In the genomic region with DNA sequence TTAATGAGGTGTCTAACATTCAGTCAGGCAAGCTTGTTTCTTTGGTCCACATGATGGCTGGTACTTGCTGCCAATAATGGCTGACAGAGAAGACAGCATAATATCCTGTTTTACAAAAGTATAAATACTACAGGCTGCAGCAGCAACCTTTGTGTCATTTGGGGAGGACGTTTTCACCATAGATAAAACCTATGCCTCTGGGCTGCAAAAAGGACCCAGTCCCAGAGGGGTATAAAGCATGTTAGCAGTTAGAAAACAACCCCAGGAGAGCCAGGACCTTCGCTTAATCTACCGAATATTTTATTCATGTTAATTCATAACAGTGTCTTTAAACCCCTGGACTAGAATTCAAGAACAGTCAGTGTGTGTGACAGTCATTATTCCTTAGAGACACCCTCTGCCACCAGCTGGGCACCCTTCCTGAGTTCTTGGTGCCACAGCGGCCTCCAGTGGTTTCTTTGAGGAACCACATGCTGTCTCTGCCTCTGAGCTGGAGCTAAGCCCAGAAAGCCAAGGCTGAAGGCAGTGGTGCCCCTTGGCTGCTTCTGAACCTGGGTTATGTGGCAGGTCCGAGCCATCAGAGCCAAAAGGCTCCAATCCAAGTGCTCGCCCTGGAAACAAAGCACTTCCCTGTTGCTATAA, we compare ENCODE assay signal across 8 mouse cellular contexts. TPM values are rescaled to one million over a fixed set of nuclear protein-coding genes. Genes with fewer than 3 reads are reported as not detected.
A peak's percentile ranks its signal among the peaks of the same experiment; 100 is the strongest.
DNase-seq lines count a peak whose midpoint lies in the region; ATAC-seq and TF ChIP-seq lines count a peak whose summit lies in the region.

No protein-coding gene starts in this region.

- 24% methylated on average over 6 of the region's 6 CpGs for WGBS in limb, embryonic 13.5 days
- 13% methylated on average over 6 of the region's 6 CpGs for WGBS in neural tube, embryonic 13.5 days

- peak; percentile 16 to 27 for DNase-seq in B cell, adult 2 months
- peak; percentile 5 for DNase-seq in WW6 (ENCODE audit: low read depth, low spot score)
- peak; percentile 73 to 79 for DNase-seq in cerebellum, postnatal 36 days
- DNase-seq in gastrocnemius, adult 2 months, result peak; percentile 50
- DNase-seq in kidney, adult 9 months, result peak; percentile 47
- DNase-seq in thymus, postnatal 36 days, result peak; percentile 5

- no peak overlapping the region for H3K9ac ChIP-seq in limb, embryonic 13.5 days
- H3K9ac ChIP-seq in neural tube, embryonic 13.5 days, result no peak overlapping the region

- intact Hi-C loops in gastrocnemius, adult 2 months (cut with DNase I), result loop anchor here (5.0 kb wide), 1 partner anchor 1378 kb away; no protein-coding TSS in a partner anchor

- TF ChIP-seq CTCF in gastrocnemius, adult 2 months (IDR thresholded peaks at IDR 0.05), result peak; percentile 81

- H3K4me2 ChIP-seq in limb, embryonic 13.5 days (replicated peaks), result no peak overlapping the region
- no peak overlapping the region for H3K4me2 ChIP-seq in neural tube, embryonic 13.5 days

- H3K27me3 ChIP-seq in limb, embryonic 13.5 days, result no peaks in the 10 kb centered on the region
- no peaks in the 10 kb centered on the region for H3K27me3 ChIP-seq in neural tube, embryonic 13.5 days

- peak; percentile 32; the same call in 1 of the 2 replicates for ATAC-seq in limb, embryonic 13.5 days (ENCODE audit: low FRiP score, low read depth)
- peak; percentile 89 for ATAC-seq in neural tube, embryonic 13.5 days (ENCODE audit: low read depth)

- H3K4me3 ChIP-seq in gastrocnemius, adult 2 months, result no peak overlapping the region
- no peak overlapping the region for H3K4me3 ChIP-seq in limb, embryonic 13.5 days
- H3K4me3 ChIP-seq in neural tube, embryonic 13.5 days, result no peak overlapping the region

- no peaks in the 10 kb centered on the region for H3K4me1 ChIP-seq in limb, embryonic 13.5 days
- H3K4me1 ChIP-seq in neural tube, embryonic 13.5 days (replicated peaks), result no peaks in the 10 kb centered on the region

- H3K36me3 ChIP-seq in limb, embryonic 13.5 days, result no peaks in the 10 kb centered on the region
- H3K36me3 ChIP-seq in neural tube, embryonic 13.5 days, result no peaks in the 10 kb centered on the region

- no peaks in the 10 kb centered on the region for H3K9me3 ChIP-seq in limb, embryonic 13.5 days
- no peaks in the 10 kb centered on the region for H3K9me3 ChIP-seq in neural tube, embryonic 13.5 days

- no peak overlapping the region for H3K27ac ChIP-seq in gastrocnemius, adult 2 months
- H3K27ac ChIP-seq in limb, embryonic 13.5 days, result no peak overlapping the region
- no peak overlapping the region for H3K27ac ChIP-seq in neural tube, embryonic 13.5 days (replicated peaks)

RNA-seq across cellular contexts. Expression of a gene that starts 34.6 kb away (rescaled TPM):
- 10 to 100 TPM; 17.3 to 18.9 TPM for total RNA-seq in gastrocnemius, adult 2 months (2021)
- 4.1 TPM in 2 replicates for polyA plus RNA-seq in limb, embryonic 13.5 days (2015; fragmentation: Nextera tagmentation; extraction: Ambion mirVana)
- polyA plus RNA-seq in neural tube, embryonic 13.5 days (2015; fragmentation: Nextera tagmentation; extraction: Ambion mirVana), result 11.0 and 11.9 TPM in 2 replicates

RNA-seq across cellular contexts. Expression of a gene that starts 55.4 kb away (rescaled TPM):
- total RNA-seq in gastrocnemius, adult 2 months (2021), result 10 to 100 TPM; 13.6 to 21.9 TPM
- polyA plus RNA-seq in limb, embryonic 13.5 days (2015; fragmentation: Nextera tagmentation; extraction: Ambion mirVana), result 27.8 and 30.1 TPM in 2 replicates
- 36.1 and 42.6 TPM in 2 replicates for polyA plus RNA-seq in neural tube, embryonic 13.5 days (2015; fragmentation: Nextera tagmentation; extraction: Ambion mirVana)

Comparison
In these comparisons a context has a peak if more than half of its experiments do, and no peak if none do; other contexts are left out.
1. DNase-seq: peak in every context shown above with its lines; median percentile 76 in cerebellum, postnatal 36 days; 50 in gastrocnemius, adult 2 months; 47 in kidney, adult 9 months; 22 in B cell, adult 2 months; 5 in WW6; 5 in thymus, postnatal 36 days.